Mouse (Mus musculus) small intestine, adult 2 months (tissue): Measurements from ENCODE around the gene Tmem176a.

Experiments used
- CTCF ChIP-seq: fragments of 200-500 bp; IDR thresholded peaks from 2 replicates; pipeline ENCODE4 v1.5.1; 2012; ENCODE audit warnings: low read depth, mild to moderate bottlenecking, control low read depth, inconsistent platforms, low read length, moderate library complexity, mixed read lengths; ENCODE audit not compliant: insufficient replicate concordance, insufficient read length; ENCODE audit errors: extremely low read depth
- POLR2A ChIP-seq: fragments of 200-500 bp; IDR thresholded peaks from 2 replicates; pipeline ENCODE4 v1.6.1; 2012; ENCODE audit warnings: low read depth, mild to moderate bottlenecking, control low read depth, inconsistent platforms, low read length, moderate library complexity

DNA sequence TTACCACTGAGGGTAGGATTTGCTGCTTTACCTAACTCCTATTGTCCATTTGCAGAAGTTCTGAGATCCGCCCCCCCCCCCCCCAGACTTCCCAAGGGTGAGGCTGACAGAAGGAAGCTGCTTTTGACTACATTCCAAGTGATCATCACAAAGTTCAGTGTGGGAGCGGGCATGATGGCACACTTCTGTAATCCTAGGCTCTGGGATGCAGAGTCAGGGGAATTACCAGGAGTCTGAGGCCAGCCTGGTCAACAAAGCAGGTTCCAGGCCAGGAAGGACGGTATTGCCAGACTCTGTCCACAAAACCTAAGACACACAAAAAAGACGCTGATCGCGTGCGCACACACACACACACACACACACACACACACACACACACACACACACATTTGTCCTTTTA, 22.8 kb downstream of the Tmem176a start:
- no peak for TF ChIP-seq CTCF
- no peak for TF ChIP-seq POLR2A
